Mouse (Mus musculus): ENCODE measurements around the gene Elf5.

Gene Elf5

GRCm38 (mm10) chr2:103435110-103435509, 23.6 kb downstream of the Elf5 start:
- DNase-seq (ENCODE audit: low read depth): no peak

DNA sequence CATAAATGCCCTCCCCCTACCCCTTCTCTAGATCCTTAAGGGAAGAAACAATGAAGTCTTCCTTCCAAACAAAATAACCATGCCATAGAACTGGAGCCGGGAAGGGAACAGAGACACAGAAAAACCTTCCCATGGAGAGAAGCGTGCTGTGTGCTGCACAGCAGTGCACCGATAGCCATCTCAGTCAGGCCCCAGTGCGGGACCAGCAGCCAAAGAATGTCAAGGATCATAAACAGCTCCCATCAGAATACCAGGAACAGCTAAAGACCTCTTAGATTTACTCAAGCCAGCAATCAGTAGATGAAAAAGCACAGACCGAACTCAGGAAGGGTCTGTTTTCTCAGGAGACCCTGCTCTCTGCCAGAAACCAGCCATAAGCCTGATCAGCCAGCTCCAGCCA, 25.0 kb downstream of the Elf5 start:
- DNase-seq (ENCODE audit: low read depth): no peak

GRCm38 (mm10) chr2:103439071-103439622, 27.7 kb downstream of the Elf5 start:
- DNase-seq (ENCODE audit: low read depth): no peak

DNA sequence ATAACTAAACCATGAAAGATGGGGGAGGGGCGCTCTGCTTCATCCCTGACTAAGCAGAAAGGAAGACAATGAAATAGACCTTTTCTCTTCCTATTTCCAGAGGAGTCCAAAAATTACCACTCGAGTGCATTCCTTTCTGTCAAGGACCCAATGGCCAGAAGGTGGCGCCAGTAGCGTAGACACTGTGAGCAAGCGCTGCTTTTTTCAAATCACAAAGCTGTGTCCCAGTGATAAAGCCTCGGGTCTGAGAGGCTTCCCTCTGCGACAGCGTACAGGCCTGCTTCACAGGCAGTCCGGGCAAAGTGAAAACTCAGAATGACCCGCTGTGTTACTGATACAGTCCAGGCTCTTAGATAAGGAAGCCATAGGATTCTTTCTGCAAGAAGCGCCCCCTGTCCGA, 28.2 kb downstream of the Elf5 start:
- DNase-seq (ENCODE audit: low read depth): peak; percentile 68

GRCm38 (mm10) chr2:103445776-103446175, 34.3 kb downstream of the Elf5 start:
- DNase-seq (ENCODE audit: low read depth): peak; percentile 74

GRCm38 (mm10) chr2:103446326-103446725, 34.8 kb downstream of the Elf5 start:
- DNase-seq (ENCODE audit: low read depth): no peak

DNA sequence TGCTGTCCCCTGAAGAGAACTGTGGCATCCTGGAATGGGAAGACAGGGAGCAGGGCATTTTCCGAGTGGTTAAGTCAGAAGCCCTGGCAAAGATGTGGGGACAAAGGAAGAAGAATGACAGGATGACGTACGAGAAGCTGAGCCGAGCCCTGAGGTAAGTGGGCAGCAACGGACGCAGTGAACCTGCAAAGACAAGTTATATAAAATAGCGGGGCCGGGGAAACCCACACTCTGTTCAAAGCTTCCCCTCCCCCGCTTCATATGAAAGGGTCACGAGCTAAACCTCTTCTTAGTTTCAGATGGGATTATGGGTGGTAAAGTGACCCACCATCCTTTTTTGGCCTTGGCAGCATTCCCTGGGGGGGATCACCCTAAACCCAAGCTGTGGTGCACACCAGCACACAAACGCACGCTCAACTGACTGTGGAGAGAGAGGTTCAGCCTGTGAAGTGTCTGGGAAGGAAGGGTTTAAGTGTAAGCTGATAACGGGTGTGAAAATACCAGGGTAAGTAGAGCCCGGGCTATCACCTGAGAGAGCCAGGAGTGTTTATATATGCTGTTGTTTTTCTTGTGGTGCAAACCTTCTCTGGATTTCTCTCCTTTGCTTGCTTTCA, 37.6 kb downstream of the Elf5 start:
- no peak for DNase-seq (ENCODE audit: low read depth)

DNA sequence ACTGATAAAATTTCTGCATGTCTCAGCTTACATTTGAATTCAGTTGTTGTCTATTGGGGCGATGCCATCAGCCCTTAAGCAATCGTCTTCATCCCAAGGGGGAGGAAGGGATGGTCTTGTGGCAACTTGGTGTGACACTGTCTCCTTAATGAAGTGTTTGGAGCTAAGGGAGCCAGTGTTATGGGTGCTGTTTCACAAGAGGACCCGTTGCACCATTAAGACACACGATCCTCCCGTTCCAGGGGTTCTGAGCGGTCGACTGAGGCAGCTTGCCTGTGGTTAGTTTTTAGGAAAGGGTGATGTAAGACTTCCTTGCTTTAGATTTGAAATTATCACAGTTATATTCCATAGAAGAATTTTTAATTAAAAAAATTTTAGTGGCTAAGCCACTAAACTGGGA, 38.3 kb downstream of the Elf5 start:
- DNase-seq (ENCODE audit: low read depth): no peak

GRCm38 (mm10) chr2:103450267-103450666, 38.8 kb downstream of the Elf5 start:
- no peak for DNase-seq (ENCODE audit: low read depth)

GRCm38 (mm10) chr2:103452550-103452949, 41.1 kb downstream of the Elf5 start:
- DNase-seq (ENCODE audit: low read depth): no peak

DNA sequence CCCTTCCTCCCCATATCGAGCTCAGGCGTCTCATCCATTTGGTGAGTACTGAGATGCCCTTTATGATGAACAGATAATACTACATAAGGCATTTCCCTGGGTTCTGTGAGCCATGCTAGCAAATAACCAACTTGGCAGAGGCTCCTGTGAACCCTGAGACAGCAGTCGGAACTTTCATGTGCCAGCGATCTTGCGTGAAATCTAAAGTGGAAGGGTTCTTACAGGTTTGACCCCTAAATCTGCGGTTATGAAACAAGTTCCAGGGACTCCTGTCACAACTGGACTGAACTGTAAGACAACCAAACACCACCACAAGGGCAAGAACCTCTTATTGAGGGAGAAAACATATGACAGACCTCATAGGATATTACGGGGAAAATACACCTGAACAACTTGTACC, 44.3 kb downstream of the Elf5 start:
- DNase-seq (ENCODE audit: low read depth): no peak

GRCm38 (mm10) chr2:103456646-103457045, 45.2 kb downstream of the Elf5 start:
- DNase-seq (ENCODE audit: low read depth): peak; percentile 88

GRCm38 (mm10) chr2:103457048-103457447, 45.6 kb downstream of the Elf5 start:
- DNase-seq (ENCODE audit: low read depth): no peak

GRCm38 (mm10) chr2:103457628-103458027, 46.1 kb downstream of the Elf5 start:
- no peak for DNase-seq (ENCODE audit: low read depth)

DNA sequence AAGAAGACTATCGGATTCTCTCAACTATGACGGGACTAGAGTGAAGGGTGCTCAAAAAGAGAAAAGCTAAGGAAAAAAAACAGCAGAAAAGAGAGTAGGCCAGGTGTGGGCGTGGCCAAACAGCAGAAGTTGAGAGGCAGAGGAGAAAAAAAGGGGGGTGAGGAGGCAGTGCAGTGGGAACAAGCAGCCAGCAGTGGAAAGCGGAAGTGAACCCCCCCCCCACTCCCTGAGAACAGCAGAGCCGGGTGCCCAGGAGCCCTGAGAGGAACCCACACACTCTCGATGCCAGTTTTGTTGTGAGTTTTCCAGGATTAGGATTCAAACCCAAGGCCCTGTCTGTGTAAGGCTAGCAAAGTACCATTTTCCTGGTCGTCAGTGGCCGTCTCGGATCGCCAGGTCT, 47.6 kb downstream of the Elf5 start:
- no peak for DNase-seq (ENCODE audit: low read depth)

GRCm38 (mm10) chr2:103461210-103461609, 49.7 kb downstream of the Elf5 start:
- no peak for DNase-seq (ENCODE audit: low read depth)

DNA sequence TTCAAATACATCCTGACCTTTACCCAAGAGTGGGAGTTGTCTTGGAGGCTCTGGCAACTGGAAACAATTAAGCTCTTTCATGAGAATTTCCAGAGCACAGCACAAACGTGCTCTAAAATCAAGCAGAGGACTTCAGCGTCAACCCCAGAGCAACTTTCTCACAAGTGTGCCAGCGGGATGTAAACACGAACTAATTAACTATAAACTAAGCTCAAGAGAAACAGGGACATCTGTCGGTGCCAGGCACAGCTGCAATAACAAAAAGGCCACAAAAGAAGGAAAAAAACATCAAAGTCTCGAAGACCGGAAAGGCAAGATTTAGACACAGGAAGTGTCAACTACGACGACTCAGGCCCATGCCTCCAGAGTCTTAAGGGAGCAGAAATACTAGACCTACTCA, 50.3 kb downstream of the Elf5 start:
- peak; percentile 21 for DNase-seq (ENCODE audit: low read depth)

DNA sequence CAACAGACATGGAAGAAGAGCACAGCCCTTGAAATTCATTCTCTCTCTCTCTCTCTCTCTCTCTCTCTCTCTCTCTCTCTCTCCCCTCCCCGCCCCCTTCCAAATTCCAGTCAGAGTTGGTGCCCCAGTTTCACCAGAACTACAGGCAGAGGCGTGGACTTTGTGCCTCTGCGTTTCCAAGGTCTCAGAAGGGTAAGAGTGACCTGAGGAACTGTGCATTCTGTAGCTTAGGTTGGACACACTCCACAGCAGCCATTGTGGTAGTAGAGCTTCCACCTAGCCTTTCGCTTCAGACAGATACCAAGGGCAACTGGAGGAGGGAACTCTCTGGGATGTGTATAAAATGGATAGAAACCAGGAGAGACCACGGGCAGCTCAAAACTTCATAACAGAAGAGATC, 51.3 kb downstream of the Elf5 start:
- no peak for DNase-seq (ENCODE audit: low read depth)

DNA sequence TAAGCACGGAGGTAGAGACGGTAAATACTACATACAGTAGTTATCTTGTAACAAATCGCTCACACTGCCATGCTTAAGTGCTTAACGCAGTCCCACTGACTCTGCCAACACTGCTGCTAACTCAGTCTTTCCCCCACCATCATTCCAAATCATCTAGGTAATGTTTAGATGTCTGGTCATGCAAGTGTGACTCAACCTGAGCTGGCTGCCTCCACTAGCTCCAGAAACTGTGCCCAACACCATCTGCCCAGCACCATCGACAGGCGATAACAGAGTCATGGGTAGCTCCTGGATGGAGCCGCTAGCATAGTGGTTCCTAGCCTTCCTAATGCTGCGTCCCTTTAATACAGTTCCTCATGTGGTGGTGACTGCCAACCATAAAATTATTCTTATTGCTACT, 53.0 kb downstream of the Elf5 start:
- no peak for DNase-seq (ENCODE audit: low read depth)

GRCm38 (mm10) chr2:103465429-103465828, 53.9 kb downstream of the Elf5 start:
- DNase-seq (ENCODE audit: low read depth): no peak

DNA sequence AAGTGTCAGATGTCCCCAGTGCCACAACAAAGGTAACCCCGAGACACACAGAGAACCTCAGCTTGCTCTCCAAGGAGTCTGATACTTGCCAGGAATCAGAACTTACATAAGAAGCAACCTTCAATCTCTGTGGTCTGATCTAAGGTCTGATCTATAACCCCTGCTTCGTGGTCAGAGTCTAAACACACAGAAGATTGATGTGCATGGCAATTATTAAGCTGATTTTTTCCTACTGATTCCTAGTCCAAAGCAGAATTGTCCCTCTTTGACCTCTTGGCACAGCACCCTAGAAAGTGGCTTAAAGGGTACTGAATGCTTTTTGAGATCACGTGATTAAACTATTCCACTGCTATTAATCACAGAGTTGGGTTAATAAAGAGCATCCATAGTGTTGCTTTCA, 54.8 kb downstream of the Elf5 start:
- no peak for DNase-seq (ENCODE audit: low read depth)

DNA sequence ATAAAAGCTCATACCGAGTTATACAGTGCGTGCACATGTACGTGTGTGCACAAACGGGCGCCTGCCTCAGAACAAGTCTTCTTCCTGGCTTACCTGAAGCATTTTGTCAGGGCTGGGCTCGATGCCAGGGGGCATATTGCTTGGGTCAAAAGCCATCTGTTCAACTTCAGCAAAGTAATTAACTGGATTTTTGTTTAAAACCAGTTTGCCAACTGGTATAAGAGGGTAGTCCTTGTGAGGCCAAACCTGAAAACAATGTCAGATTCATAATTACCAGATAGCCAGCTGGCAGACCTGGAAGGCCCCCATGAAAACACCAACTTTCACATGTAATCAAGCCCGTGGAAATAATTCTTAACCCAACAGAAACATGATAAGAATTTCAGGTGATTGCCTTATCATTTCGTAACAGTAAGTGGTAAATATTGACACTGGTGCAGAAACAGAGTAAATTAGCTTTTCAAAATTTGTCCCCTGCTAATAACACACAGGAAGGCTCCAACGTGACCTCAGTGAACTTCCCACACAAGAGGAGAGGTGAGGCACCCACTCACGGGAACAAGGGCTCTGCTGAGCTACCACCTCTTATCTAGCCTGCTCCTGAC, 55.6 kb downstream of the Elf5 start:
- no peak for DNase-seq (ENCODE audit: low read depth)

DNA sequence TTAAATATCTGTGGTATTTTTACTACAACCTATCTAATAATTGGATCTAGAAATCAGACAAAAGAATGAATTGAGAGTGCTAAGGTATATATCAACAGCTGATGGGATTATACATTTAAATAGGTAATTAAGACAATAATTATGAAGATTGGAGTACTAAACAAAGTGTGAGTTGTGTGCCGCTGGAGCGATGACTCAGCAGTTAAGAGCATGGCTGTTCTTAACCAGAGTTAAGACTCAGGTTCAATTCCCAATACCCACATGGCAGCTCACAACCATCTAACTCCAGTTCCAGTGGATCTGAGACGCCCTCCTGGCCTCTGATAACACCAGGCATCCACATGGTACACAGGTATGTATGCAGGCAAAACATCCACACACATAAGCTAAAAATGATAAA, 61.9 kb downstream of the Elf5 start:
- no peak for DNase-seq (ENCODE audit: low read depth)

GRCm38 (mm10) chr2:103476180-103476579, 64.7 kb downstream of the Elf5 start:
- DNase-seq (ENCODE audit: low read depth): no peak

All from induced T-regulatory cell, adult 2 months (primary cell).